Mouse (Mus musculus) ovary, postnatal 14 days (tissue): Measurements from ENCODE around the gene Slc2a10.

Experiments
- DNase-seq: peaks from one replicate; pipeline ENCODE4 v3.0.0; 2022; ENCODE audit warnings: low spot score

The Slc2a10 gene

GRCm38 (mm10) chr2:165561861-165562260, 58.3 kb downstream of the Slc2a10 start:
- no peak for DNase-seq

DNA sequence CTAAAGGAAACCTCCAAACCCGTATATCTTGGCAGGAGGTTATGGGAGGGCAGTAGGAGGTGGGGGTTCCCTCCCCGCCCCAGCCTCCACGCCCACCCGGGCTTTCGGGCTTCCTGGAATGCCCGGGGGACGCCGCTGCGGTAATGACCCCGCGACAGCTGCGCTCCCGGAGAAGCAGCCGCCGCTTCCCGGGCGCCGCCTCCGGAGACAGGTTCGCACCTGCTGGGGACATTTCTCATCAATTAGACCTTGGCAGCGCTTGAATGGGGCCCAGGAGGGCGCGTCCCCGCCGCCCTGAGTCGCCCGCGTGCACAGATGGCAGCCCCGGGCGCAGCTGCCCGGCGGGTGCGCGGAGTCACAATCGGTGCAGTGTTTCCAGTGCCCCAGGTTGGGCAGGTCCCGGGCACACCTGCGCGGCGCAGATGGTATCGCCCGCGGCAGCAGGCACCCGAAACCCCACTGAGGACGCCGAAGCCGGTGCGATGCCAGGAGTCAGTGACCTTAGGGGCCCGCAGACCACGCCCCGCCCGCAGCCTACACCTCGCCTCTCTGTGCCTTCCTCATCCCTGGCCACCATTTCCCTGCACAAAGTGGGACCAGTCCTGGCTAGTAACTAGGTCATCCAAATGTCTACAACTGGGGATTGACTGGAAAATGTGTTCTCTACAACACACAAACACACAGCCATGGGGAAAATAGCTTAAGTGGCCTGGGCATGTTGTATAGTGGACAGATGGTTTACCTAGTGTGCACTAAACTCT, 59.9 kb downstream of the Slc2a10 start:
- DNase-seq = no peak

DNA sequence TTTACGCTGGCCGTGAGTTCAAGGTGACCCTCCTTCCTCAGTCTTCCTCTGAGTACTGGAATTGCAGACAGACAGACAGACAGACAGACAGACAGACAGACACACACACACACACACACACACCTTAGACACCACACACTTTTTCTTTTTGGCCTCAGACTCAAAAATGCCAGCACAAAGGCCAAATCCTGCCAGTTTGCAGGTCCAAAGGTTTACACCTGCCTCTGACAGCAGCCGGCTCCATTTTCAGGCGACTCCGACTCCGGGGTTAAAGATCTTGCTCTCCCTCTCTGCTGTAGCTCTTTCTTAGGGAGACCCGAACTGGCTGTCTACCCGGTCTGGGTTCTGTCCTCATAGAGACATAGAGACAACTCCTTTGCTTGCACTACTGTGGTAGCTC, 60.5 kb downstream of the Slc2a10 start:
- no peak for DNase-seq

DNA sequence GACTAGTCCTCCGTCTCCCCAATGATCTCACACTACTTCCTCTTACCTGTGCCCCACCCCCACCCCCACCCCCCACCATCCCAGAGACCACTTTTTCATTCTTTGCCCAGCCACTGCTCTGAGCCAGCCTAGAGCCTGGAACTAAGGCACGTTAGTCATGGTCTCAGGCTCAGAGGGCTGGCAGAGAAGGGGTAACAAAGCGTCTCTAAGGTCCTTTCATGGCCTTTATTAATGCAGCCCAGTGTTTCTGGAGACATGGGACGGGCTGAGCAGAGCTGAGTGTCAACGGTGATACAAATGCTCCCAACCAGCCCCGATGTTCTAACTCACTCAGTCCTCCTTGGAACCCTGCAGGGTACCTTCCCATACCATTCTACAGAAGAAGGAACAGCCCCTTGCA, 61.0 kb downstream of the Slc2a10 start:
- DNase-seq = no peak

GRCm38 (mm10) chr2:165566898-165567297, 63.3 kb downstream of the Slc2a10 start:
- DNase-seq = no peak

GRCm38 (mm10) chr2:165567820-165568219, 64.2 kb downstream of the Slc2a10 start:
- no peak for DNase-seq

DNA sequence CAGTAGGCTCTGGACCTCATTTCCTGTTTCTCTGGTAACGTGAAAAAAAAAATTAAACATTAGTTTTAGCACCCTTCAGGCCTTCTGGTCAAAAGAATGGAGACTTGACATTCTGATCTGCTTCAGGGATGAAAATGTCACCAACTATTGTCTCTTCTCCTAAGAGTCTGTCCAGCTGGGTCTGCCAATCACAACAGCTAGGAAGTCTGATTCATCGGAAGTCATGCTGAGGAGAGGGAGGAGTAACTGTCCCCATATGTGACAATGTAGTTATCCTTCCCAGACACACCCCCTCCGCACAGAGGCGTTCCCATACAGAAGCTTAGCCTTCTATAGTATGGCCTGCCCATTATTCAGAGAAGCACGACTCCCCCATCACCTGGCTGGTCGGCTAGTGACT, 65.3 kb downstream of the Slc2a10 start:
- DNase-seq = no peak
